9 mouse cellular contexts compared by ENCODE assay signal in the genomic region with DNA sequence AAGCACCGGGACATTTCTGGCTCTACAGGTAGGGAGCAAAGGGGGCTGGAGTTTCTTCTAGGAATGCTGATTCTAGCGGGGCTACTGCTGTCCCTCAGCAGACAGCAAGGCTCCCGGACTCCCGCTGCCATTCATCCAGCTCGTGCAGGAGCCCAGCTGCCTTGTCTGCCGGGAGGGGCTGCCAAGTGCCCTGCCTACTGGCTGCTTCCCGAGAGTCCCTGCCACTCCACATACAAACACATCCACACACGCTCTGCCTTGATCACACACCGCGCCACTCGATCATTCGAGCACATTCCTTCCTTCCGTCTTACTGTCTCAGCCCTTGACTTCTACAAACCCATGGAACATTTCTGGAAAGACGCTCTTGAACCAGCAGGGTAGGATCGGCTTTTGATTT.
DNase-seq lines count a peak whose midpoint lies in the region; ATAC-seq and TF ChIP-seq lines count a peak whose summit lies in the region.
"Had no signal": no experiment of that assay in that cellular context is flagged by ENCODE, and none has a peak within 500 bp of the region (broad histone marks: within the 10 kb centered on the region; RNA-seq: fewer than 3 reads in every experiment).

No protein-coding gene starts in this region.

- H3K4me1 ChIP-seq in limb, embryonic 14.5 days (ENCODE audit: control insufficient read depth, insufficient read depth, low read length) = peaks cover 15% of the 10 kb centered on the region
- H3K4me1 ChIP-seq: liver, embryonic 13.5 days had no signal

- no peak for TF ChIP-seq CTCF in gastrocnemius, adult 2 months (IDR thresholded peaks at IDR 0.05)

- H3K4me3 ChIP-seq in gastrocnemius, adult 2 months = peak overlapping the region; percentile 76
- peak overlapping the region; percentile 30 for H3K4me3 ChIP-seq in limb, embryonic 14.5 days (replicated peaks; ENCODE audit: low read length)
- H3K4me3 ChIP-seq: liver, embryonic 13.5 days had no signal

- H3K36me3 ChIP-seq in limb, embryonic 14.5 days (ENCODE audit: control insufficient read depth, insufficient read depth, low read length) = no peaks in the 10 kb centered on the region
- H3K36me3 ChIP-seq: liver, embryonic 13.5 days had no signal

- no peak; the same call in 1 of the 2 replicates for ATAC-seq in limb, embryonic 14.5 days (ENCODE audit: low FRiP score, low read depth)

- H3K27ac ChIP-seq in gastrocnemius, adult 2 months = peak overlapping the region; percentile 91
- no peak overlapping the region for H3K27ac ChIP-seq in limb, embryonic 14.5 days (replicated peaks; ENCODE audit: low read depth, low read length)
- H3K27ac ChIP-seq: liver, embryonic 13.5 days had no signal

- peak overlapping the region; percentile 43 for H3K9ac ChIP-seq in limb, embryonic 14.5 days (ENCODE audit: low read depth, low read length, severe bottlenecking)
- H3K9ac ChIP-seq: liver, embryonic 13.5 days had no signal

- intact Hi-C loops in gastrocnemius, adult 2 months (cut with DNase I) = loop anchor here (5.0 kb wide), 2 partner anchors 38 to 93 kb away; no protein-coding TSS in a partner anchor

- WGBS in limb, embryonic 14.5 days = 4% methylated on average over 15 of the region's 15 CpGs

- H3K27me3 ChIP-seq in limb, embryonic 14.5 days (ENCODE audit: control insufficient read depth, insufficient read depth, low read length) = peaks cover 33% of the 10 kb centered on the region

- peak overlapping the region; percentile 65 for H3K4me2 ChIP-seq in limb, embryonic 14.5 days (replicated peaks; ENCODE audit: low read depth, low read length, severe bottlenecking)
- H3K4me2 ChIP-seq: liver, embryonic 13.5 days had no signal

- DNase-seq in R1 (ENCODE audit: low read depth, low spot score) = peak; percentile 29
- DNase-seq in cerebellum, adult 9-10 months = peak; percentile 5
- DNase-seq in gastrocnemius, adult 2 months = peak; percentile 89
- peak; percentile 15 for DNase-seq in kidney, adult 11 months
- DNase-seq in limb, embryonic 14.5 days (ENCODE audit: low spot score) = no peak
- peak; percentile 43 for DNase-seq in neural tube, embryonic 10.5 days (ENCODE audit: extremely low spot score, low spot score)
- peak; percentile 49 for DNase-seq in testis, postnatal 10 days (ENCODE audit: low spot score)
- DNase-seq in spleen, adult 18-20 months = no peak
- DNase-seq: liver, embryonic 13.5 days had no signal

- TF ChIP-seq POLR2A in limb, embryonic 14.5 days (IDR thresholded peaks at IDR 0.05; ENCODE audit: borderline replicate concordance, extremely low read depth, insufficient read depth, insufficient read length) = no peak

- H3K9me3 ChIP-seq in limb, embryonic 14.5 days (ENCODE audit: control insufficient read depth, low read length) = no peaks in the 10 kb centered on the region
- H3K9me3 ChIP-seq: liver, embryonic 13.5 days had no signal

Comparison
In these comparisons a context has a peak if more than half of its experiments do, and no peak if none do; other contexts are left out.
1. DNase-seq: peak in R1 (single experiment), cerebellum, adult 9-10 months (single experiment), gastrocnemius, adult 2 months (single experiment), kidney, adult 11 months (single experiment), neural tube, embryonic 10.5 days (single experiment) and testis, postnatal 10 days (single experiment); none in limb, embryonic 14.5 days (single experiment) and spleen, adult 18-20 months (0 of 2).